Mouse (Mus musculus): ENCODE measurements around the gene Shank2. TPM values are rescaled to one million over a fixed set of nuclear protein-coding genes. Genes with fewer than 3 reads are reported as not detected.

Shank2 gene
- polyA plus RNA-seq, 2 experiments, result 0.59 to 0.89 TPM

DNA sequence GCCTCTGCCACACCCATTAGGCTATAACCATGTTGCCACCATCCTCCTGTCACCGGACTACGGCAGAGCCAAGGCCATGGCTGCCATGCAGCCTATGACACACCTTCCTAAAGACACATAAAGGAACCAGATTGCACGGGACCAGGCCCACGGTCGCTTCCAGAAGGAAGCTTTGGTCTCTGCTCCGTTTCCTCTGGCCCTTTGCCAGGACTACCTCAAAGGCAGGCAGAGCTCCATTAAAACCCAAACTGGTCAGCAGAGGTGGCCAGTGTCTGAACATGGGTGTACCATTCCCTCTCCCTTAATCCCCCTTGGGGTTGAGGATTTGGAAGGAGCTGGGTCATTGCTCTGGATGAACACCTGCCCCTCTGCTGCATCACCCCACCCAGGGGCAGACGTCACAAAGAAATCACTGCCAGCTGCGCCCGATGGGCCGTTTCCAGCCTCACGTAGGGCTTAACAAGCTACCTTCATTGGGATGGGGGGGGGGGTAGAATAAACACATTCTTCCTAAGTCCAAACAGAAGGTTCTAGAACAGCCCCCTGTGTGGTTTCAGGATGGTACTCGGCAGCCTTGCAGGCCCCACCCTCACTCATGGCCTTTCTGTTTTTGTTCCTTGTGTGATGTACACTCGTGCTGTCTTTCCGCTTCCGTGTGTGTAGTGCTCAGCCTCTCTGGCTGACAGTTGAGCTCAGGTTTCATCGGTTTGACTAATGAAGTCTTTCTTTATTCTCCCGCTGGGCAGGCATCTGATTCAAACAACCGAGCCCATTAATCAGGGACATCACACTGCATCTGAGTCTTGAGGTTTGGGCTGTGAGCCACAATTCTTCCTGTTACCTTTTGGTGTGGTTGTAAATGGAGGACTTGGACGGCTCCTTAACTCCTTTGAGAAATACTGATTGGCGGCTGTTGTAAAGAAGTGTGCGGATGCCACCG lies 410.5 kb downstream of the Shank2 start:
- DNase-seq (ENCODE audit: low spot score) (no peak), ATAC-seq (ENCODE audit: low FRiP score, low read depth) (no peak)
- no peak for TF ChIP-seq POLR2A (IDR thresholded peaks at IDR 0.05; ENCODE audit: borderline replicate concordance, extremely low read depth, insufficient read depth, insufficient read length)
- no peak overlapping the region for H3K27ac ChIP-seq (replicated peaks; ENCODE audit: low read depth, low read length)
- H3K4me1 ChIP-seq (ENCODE audit: control insufficient read depth, insufficient read depth, low read length), result peaks cover 15% of the 10 kb centered on the region
- WGBS, result 28% methylated on average over 22 of the region's 22 CpGs
- no peaks in the 10 kb centered on the region for H3K36me3 ChIP-seq (ENCODE audit: control insufficient read depth, insufficient read depth, low read length)
- H3K4me2 ChIP-seq (replicated peaks; ENCODE audit: low read depth, low read length, severe bottlenecking), result no peak overlapping the region
- no peak overlapping the region for H3K9ac ChIP-seq (ENCODE audit: low read depth, low read length, severe bottlenecking)
- H3K9me3 ChIP-seq (ENCODE audit: control insufficient read depth, low read length), result no peaks in the 10 kb centered on the region
- no peak overlapping the region for H3K4me3 ChIP-seq (replicated peaks; ENCODE audit: low read length)
- H3K27me3 ChIP-seq (ENCODE audit: control insufficient read depth, insufficient read depth, low read length), result no peaks in the 10 kb centered on the region

DNA sequence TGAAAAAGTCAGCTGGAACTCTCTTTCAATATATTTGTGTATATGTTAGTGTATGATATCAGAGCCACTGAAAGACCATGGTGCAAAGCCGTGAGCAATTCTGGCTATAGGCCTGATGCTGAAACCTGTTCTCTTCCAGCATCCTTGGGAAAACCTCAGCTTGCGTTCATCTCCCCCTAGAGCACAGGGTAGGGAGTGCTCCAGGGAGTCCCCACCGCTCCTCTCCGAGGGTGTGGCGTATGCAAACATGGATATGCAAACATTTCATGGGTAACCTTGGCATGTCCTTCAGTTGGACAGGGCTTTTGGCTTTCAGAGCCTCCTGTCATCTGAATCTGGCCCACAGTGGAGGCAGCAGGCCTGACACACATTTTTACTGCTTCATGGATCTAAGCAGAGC lies 412.9 kb downstream of the Shank2 start:
- WGBS, result 80% methylated on average over 5 of the region's 5 CpGs
- no peaks in the 10 kb centered on the region for H3K9me3 ChIP-seq (ENCODE audit: control insufficient read depth, low read length)
- H3K9ac ChIP-seq (ENCODE audit: low read depth, low read length, severe bottlenecking), result no peak overlapping the region
- H3K4me2 ChIP-seq (replicated peaks; ENCODE audit: low read depth, low read length, severe bottlenecking), result no peak overlapping the region
- no peak for ATAC-seq (ENCODE audit: low FRiP score, low read depth)
- no peak for DNase-seq (ENCODE audit: low spot score)
- no peak overlapping the region for H3K4me3 ChIP-seq (replicated peaks; ENCODE audit: low read length)
- no peaks in the 10 kb centered on the region for H3K27me3 ChIP-seq (ENCODE audit: control insufficient read depth, insufficient read depth, low read length)
- peaks cover 23% of the 10 kb centered on the region for H3K4me1 ChIP-seq (ENCODE audit: control insufficient read depth, insufficient read depth, low read length)
- TF ChIP-seq POLR2A (IDR thresholded peaks at IDR 0.05; ENCODE audit: borderline replicate concordance, extremely low read depth, insufficient read depth, insufficient read length), result no peak
- H3K36me3 ChIP-seq (ENCODE audit: control insufficient read depth, insufficient read depth, low read length), result no peaks in the 10 kb centered on the region
- H3K27ac ChIP-seq (replicated peaks; ENCODE audit: low read depth, low read length), result no peak overlapping the region

DNA sequence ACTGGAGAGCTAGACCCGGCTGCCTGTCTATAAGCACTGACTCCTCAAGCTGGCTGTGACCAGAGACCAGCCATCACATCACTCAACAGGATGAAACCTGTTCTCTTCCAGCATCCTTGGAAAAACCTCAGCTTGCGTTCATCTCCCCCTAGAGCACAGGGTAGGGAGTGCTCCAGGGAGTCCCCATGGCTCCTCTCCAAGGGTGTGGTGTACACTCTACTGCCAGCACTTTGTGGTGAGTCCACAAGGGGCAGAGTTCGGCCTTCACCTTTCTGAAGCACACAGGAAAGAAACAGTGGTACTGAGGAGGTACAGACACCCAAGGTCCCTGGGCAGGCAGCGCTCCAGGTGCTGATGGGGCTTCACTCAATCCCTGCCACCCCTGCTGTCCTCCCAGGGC lies 414.1 kb downstream of the Shank2 start:
- no peak for TF ChIP-seq POLR2A (IDR thresholded peaks at IDR 0.05; ENCODE audit: borderline replicate concordance, extremely low read depth, insufficient read depth, insufficient read length)
- no peak for DNase-seq (ENCODE audit: low spot score)
- no peaks in the 10 kb centered on the region for H3K9me3 ChIP-seq (ENCODE audit: control insufficient read depth, low read length)
- H3K9ac ChIP-seq (ENCODE audit: low read depth, low read length, severe bottlenecking), result no peak overlapping the region
- H3K4me3 ChIP-seq (replicated peaks; ENCODE audit: low read length), result no peak overlapping the region
- H3K36me3 ChIP-seq (ENCODE audit: control insufficient read depth, insufficient read depth, low read length), result no peaks in the 10 kb centered on the region
- no peak for ATAC-seq (ENCODE audit: low FRiP score, low read depth)
- H3K27ac ChIP-seq (replicated peaks; ENCODE audit: low read depth, low read length), result no peak overlapping the region
- H3K27me3 ChIP-seq (ENCODE audit: control insufficient read depth, insufficient read depth, low read length), result no peaks in the 10 kb centered on the region
- H3K4me2 ChIP-seq (replicated peaks; ENCODE audit: low read depth, low read length, severe bottlenecking), result no peak overlapping the region
- WGBS, result 72% methylated on average over 4 of the region's 4 CpGs
- H3K4me1 ChIP-seq (ENCODE audit: control insufficient read depth, insufficient read depth, low read length), result peaks cover 30% of the 10 kb centered on the region

GRCm38 (mm10) chr7:144417234-144417633 lies 415.5 kb downstream of the Shank2 start:
- TF ChIP-seq POLR2A (IDR thresholded peaks at IDR 0.05; ENCODE audit: borderline replicate concordance, extremely low read depth, insufficient read depth, insufficient read length), result no peak
- H3K4me2 ChIP-seq (replicated peaks; ENCODE audit: low read depth, low read length, severe bottlenecking), result no peak overlapping the region
- H3K27ac ChIP-seq (replicated peaks; ENCODE audit: low read depth, low read length), result no peak overlapping the region
- ATAC-seq (ENCODE audit: low FRiP score, low read depth) (no peak), DNase-seq (ENCODE audit: low spot score) (no peak)
- peaks cover 24% of the 10 kb centered on the region for H3K4me1 ChIP-seq (ENCODE audit: control insufficient read depth, insufficient read depth, low read length)
- H3K27me3 ChIP-seq (ENCODE audit: control insufficient read depth, insufficient read depth, low read length), result no peaks in the 10 kb centered on the region
- no peak overlapping the region for H3K4me3 ChIP-seq (replicated peaks; ENCODE audit: low read length)
- H3K9me3 ChIP-seq (ENCODE audit: control insufficient read depth, low read length), result no peaks in the 10 kb centered on the region
- no peaks in the 10 kb centered on the region for H3K36me3 ChIP-seq (ENCODE audit: control insufficient read depth, insufficient read depth, low read length)
- no peak overlapping the region for H3K9ac ChIP-seq (ENCODE audit: low read depth, low read length, severe bottlenecking)
- WGBS, result 87% methylated on average over 2 of the region's 2 CpGs

DNA sequence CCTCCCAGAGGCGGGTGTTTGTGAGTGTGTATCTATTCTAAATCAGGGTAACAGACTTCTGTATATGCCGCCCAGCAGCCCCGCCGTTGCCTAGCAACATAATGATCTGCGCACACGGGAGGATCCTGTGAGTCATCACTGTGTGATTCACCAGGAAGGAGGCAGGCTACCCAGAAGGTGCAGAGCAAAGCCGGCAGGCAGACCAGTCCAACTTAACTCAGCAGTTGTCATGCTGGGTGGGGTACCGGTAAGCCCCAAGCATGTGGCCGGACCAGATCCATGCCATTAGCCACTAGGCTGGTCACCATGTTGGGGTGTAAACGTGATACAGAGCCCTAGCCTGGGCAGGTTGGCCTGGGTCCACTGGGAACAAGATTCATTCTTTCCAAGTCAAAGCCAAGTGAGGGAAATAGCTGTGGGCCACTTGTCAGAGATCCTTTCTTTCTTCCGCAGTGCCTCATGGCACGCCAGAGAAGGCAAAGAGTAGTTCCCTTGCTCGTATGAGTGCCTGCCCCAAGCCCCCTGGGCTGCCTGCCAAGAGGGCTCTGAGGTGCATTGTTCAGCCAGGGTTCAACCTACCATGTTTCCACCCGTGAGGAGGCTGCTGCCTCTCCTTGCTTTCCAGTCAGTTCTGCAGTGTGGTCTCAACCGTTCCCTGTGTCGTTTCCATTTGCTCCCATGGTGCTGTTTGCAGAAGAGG lies 416.1 kb downstream of the Shank2 start:
- 44% methylated on average over 16 of the region's 16 CpGs for WGBS
- Histone ChIP-seq H3K4me1 (ENCODE audit: control insufficient read depth, insufficient read depth, low read length) (peaks cover 19% of the 10 kb centered on the region), H3K27me3 (ENCODE audit: control insufficient read depth, insufficient read depth, low read length) (no peaks in the 10 kb centered on the region), H3K9ac (ENCODE audit: low read depth, low read length, severe bottlenecking) (no peak overlapping the region), H3K36me3 (ENCODE audit: control insufficient read depth, insufficient read depth, low read length) (no peaks in the 10 kb centered on the region), H3K9me3 (ENCODE audit: control insufficient read depth, low read length) (no peaks in the 10 kb centered on the region), H3K27ac (replicated peaks; ENCODE audit: low read depth, low read length) (no peak overlapping the region), H3K4me3 (replicated peaks; ENCODE audit: low read length) (no peak overlapping the region), H3K4me2 (replicated peaks; ENCODE audit: low read depth, low read length, severe bottlenecking) (no peak overlapping the region)
- DNase-seq (ENCODE audit: low spot score) (peak; percentile 28), ATAC-seq (ENCODE audit: low FRiP score, low read depth) (peak; percentile 28; the same call in 1 of the 2 replicates)
- TF ChIP-seq POLR2A (IDR thresholded peaks at IDR 0.05; ENCODE audit: borderline replicate concordance, extremely low read depth, insufficient read depth, insufficient read length), result no peak

All from limb, embryonic 14.5 days (tissue).